Mouse (Mus musculus): ENCODE measurements around the gene Kera.
A peak's percentile ranks its signal among the peaks of the same experiment; 100 is the strongest.

Gene Kera

DNA sequence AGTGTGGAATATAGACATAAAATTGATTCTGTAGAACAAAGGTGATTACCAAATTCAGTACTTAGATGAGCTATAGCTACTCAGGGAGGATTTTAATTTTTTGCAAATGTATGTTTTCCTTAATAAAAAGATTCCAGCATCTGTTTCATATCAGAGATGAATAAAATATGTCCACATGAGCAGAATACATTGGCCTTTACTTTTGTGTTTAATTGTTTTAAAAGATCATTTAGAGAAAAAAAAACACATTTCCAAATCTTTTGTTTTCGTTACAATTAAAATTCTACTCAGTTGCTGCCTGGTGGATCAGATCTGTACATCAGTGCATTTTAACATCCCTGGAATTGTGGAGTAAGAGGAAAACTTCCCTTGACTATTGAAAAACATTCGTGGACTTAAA lies at the start of gene Kera:
Kera (plus strand) TSS at position 301 of the 400 bp plus-strand sequence.
- DNase-seq = no peak

DNA sequence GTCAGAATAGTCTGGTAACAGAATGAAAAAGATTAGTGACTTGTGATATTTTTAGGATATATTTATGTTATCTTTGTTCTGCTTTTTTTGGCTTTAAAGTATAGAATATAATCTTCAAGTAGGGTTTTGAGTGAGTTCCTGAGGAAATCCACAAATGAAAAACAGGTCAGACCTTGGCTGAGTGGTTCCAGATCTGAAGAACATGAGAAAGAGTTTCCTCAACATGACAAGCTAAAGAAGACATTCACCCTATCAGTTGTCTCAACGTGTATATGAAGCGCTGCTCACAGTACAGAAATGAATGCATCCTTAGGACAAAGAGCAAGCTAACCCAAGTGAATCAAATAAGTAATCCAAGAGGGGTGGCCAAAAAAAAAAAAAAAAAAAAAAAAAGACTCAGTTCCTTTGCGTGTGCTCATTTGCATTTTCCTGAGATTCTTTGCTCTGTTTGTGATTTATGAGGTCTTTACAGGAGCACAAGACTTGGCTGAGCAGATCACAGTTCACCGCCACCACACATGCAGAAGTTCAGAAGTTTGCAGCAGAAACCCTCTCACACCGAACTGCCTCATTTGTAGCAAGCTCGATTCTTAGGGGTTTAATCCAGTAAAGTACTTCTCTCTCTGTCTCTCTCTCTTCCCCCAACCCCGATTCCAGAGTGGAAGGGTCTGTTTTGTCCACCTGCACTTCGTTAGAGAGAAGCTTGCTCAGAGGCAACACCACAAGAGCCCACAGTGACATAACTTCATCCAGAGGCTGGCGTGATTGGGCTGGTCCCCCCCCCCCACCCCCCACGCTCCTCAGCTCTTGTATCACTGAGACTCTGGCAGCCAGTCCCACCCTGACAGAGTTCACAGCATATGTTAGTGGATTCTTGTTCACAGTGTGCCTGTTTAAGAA lies 41.5 kb upstream of the Kera start, which contains the start of gene Lum:
Lum (plus strand) TSS at position 172 of the 900 bp plus-strand sequence.
- peak; percentile 20 for DNase-seq

DNA sequence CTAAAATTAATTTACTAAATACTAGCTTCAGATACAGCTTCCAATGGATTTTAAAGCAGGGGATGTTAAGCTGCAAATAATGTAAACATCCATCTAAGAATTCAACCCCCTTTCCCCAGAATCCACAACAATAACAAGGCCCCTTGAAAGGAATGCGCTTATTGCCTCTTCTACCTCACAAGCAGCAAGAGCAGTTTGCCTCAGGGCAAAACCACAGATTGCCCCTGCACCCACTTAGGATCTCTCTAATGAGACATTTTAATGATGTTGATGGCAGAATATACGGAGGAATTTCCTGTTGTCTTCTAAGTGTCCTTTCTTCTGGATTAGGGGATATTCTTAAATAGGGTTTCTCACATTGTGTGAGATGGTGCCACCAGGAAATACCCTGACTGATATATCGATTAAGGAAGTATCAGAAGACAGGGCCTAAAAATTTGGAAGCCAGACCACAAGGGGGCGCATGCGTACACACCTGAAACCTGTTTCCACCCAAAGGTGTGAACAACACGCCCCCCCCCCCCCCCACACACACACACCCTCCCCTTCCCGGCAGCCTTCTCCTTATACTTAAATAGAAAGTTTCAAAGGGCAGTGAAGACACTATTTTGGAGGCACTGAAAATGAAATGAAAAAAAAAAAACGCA lies 39.1 kb upstream of the Kera start:
- DNase-seq = no peak

DNA sequence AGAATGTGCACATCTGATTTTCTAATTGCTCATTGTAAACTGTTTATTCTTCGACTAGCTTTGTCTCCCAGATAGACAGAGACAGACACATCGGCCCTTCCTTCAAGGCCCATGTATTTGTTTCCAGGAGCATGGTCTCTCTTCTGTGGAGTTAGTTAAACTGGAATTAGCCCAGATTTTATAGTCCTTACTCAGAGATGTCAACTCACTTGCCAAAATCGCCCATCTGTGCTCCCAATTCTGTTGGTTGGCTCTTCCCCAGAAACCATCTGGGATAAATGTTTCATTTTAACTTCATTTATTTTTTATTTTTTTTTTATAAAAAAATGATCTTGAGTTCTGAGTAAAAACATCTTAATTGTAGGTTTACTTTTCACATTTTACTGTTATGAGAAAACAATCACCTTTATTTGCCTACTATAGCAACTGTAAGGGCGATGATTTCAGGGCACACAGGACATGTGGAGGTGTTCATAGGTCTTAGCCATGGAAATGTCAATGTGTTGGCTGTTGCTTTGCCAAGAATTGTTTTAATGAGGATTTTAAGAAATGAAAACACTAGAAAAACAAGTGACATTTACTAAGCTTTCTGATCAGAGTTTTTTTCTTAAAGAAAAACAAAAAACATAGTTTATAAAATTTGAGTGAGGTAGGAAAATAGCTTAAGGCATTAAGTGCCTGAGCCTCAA lies 24.0 kb upstream of the Kera start:
- DNase-seq = no peak

DNA sequence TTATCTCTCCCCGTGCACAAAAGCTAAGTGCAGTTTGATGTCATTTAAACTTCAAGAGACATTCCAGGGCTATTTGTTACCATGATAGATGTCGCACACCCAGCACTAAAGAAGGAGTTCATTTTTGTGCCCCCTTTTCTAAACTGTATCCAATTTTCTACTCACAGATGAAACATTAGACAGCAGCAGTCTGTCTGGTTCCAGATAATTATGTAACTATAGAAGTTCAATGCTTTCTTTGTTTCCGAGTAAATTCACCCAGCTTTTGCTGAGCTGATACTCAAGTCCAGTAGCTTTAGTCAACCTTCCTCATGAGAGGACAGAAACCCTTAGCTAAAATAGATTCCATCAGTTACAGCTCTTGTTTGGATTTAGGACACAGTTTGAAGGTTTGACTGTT lies 22.5 kb upstream of the Kera start:
- no peak for DNase-seq

DNA sequence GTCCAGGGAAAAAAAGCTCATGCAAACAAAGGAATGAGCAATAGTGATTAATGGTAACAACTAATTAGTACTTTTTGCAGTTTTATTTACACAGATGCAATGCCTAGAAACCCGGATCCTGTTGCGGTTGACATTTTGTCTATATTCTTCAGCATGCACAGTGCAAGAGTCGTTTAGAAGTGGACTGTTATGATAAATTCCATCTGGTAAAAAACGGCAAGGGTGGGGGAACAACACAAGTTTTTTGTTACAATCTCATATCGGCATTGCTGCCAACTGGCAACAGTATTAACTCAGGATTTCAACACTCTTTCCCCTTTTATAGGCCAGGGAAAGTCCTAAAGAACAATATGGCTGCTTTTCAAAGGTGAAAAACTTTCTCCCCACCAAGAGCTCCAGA lies 19.5 kb upstream of the Kera start:
- no peak for DNase-seq

DNA sequence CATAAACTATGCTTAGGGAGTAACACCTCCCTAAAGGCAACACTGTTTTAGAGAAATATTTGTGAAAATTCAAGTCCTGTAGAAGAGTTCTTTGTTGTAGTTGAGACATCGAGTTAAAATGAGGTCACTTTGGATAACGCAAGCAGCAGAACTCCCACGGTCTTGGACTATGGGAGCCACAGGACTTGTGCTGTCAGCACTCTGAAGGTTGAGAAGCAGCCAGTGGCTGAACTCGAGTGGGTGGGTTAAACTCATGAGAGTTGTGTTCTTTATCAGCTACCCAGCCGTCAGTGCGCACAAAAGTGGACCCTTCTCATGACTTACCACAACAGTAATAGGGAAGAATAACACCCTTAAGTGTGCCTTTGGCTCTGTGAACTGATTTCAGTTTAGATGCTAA lies 17.1 kb upstream of the Kera start:
- no peak for DNase-seq

DNA sequence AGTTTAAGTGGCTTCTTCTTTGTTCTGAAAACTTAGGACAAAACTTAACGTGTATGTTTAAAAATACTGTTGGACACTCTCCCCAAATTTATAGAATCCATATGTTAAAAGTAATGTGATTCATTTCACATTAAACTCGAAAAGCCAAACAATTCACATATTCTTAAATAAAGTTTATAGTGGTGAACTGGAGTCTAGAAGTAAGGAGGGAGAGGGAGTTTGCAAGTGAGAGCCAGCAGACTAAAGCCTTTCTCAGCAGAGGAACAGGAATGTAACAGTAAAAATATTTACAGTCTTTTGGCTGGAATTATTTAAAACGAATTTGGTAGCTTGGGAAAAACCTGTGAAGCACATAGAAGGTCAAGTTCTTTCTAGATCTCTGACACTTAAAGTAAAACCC lies 15.6 kb upstream of the Kera start:
- DNase-seq = no peak

DNA sequence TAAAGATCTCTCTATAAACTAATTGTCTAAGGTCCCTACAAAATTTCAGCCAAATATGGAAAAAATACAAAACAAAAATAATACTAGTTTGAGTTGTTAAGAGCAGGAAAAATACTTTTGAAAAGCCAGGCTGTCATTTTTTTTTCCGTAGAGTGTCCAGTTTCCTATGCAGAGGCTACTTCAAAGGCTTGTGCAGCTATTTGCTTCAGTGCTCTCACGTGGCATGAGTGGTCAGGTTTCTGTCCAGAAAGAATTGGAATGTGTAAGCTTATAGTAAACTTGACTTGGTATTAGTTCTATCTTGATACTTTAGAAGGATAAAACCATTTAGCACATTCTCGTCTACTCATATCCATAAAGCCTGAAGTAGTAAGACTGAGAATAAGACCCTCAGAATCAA lies 15.0 kb upstream of the Kera start:
- no peak for DNase-seq

DNA sequence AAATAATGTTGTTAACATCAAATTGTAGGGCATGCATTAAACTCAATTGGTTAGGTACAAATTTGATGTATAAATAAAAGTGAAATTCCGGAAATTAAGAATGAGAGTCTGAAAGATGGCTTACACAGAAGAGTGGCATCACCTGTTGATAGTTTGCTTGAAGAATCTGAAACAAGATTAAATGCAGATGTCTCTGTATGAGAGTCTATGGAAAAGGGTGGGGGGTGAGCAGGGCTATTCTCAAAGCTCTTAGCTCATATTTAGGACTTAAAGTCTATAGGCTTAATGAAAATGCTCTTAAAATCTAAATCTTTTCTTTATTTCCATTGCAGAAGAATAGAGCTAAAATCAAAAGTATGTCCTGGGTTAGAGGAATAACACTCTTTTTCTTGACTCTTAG lies 11.0 kb upstream of the Kera start:
- no peak for DNase-seq

DNA sequence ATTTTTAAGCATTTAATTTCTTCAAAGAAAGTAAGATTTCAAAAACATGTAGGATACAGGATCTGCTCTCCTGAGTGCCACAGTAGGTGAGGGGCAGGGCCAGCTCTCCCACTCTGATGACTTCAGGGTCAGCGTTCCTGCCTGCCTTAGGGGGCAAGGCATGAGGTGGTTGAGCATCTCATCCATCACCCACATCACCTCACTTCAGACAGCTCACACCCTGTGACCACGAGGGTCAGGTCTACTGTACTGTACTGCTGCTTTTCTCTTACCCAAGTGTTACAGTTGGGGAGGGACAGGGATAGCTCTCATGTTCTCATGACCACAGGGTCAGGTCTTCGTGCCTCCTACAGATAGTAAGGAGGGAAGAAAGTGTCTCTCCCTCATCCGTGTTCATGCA lies 4.9 kb upstream of the Kera start:
- no peak for DNase-seq

DNA sequence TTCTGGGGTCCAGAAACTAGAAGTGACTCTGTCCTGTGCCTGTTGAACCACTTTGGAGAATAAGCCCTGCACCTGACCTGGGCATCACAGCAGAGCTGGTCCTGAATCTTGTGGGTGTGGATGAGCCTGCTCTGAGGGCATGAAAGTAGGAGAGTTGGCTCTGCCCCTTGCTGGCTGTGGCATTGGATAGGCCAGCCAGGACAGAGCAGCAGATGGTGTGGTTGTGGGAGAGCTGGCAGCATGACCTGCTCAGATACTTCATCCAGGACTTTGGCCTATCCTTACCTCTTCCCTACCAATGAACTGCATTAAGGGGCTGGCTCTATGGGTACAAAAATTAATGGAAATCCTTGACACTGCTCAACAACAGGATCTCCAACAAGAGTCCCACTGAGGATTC lies 3.4 kb upstream of the Kera start:
- no peak for DNase-seq

DNA sequence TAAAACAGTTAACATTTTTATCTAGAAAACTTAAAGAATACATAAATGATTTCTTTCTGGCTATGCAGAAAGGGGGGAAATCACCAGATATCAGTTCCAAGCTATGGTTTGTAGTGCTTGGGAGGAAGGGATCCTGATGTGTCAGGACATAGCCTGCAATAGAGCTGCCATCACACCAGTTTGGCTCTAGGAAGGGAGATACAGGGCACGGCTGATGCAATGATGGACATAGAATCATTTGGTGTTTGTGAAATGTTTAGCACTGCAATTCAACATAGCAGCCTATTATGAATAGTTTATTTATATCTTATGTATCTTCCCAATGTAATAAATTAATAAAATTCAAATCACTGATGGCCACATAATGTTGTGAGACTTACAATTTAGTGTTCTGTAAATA lies 15.6 kb downstream of the Kera start:
- DNase-seq = no peak

DNA sequence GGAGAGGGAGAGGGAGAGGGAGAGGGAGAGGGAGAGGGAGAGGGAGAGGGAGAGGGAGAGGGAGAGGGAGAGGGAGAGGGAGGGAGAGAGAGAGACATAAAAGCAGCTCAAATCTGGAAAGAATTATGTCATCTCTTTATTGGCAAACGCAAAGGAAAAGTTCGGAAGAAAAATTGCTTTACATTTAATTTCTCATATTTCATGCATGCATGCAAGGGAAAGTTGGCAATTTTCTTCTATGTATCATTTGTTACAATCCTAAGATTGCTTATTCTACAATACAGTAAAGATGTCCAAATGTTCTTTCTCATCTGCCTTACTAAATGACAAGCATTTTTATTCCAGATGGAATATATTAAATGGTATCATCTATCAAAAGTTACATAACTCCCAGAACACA lies 17.7 kb downstream of the Kera start:
- no peak for DNase-seq

DNA sequence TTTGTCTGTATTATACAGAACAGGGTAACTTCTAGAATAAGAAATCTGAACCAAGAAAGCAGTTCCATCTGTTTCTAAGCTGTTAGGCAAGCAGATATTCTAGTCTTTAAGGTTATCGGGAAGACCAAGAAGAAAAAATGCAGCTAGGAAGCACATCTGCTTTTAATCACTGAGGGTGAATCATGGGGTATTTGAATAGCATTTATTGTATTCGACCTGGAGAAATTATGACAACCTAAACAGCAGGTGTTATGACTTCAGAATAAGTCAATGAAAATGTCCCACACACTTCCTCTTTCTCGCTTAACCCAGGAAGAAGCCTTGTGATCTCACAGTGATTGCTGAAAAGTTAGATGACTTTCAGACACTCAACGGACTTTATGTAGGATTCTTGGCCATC lies 18.4 kb downstream of the Kera start:
- no peak for DNase-seq

DNA sequence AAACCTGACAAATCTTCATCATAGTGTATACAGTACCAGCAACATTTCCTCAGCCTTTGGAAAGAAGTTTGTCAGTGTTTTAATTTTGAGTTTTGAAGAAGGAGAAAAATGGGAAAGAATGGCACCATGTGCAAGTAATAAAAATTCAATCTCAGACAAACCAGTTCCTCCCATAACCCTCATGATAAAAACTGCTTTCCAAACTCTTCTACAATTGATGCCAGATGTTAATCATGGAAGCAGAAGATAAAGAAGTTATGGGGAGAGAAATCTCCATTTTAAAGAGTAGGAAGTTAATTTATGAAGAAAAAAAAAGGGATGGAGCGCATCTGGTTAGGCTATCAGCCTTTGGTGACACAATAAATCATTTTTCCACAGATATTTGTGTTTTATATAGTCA lies 19.9 kb downstream of the Kera start:
- DNase-seq = no peak

DNA sequence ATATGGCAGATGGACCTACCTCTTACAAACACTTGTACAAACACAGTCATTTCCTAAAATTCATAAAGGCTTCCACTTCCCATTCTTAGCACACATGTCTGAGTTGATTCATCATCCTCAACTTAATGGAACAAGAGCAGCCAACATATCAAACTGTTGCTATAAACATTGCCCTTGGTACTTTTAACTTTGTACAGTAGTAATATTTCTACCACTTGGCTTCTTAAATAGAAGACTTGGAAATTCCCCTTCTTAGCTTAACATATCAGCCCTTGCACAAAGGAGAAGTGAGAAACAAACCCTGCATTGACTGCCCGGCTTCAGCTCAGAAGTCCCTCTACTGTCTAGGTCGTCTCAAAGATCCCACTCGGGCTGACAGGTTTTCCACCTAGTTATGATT lies 24.4 kb downstream of the Kera start:
- DNase-seq = no peak

DNA sequence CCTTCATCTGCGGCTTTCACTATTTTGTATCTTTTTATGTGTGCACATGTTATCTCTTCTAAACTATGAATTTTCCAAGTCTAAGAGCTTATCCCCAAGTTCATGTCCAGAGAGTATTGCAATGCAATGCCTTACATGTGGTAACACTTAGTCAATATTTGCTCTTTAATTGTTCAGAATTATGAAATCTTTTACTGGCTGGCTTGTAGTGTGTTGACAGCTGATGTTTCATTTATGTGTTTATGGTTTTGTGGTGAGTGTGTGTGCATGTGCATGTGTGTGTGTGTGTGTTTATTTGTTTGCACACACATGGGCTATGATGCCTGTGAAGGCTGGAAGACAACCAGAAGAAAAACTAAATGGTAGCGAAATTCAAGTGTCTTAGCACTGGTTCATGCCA lies 35.2 kb downstream of the Kera start:
- no peak for DNase-seq

DNA sequence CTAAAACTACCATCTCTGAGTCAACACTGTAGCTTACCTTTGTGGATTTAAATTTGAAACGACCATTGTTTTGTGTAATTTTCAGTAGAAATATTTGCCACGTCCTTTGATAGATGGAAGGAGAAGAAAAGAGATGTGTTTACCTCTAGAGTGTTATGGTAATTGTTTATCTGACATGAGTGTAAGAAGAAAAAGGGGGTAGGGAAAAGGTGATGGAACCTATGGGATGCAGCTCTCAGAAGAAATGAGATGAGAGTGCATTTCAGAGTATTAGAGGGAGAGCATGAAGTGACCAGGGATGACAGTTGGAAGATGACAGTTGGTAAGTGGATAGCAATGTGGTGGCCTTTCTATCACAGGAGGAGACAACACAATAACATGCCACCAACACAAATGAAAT lies 37.1 kb downstream of the Kera start, which contains the start of gene Epyc:
Epyc (plus strand) TSS at position 301 of the 400 bp plus-strand sequence.
- DNase-seq = no peak

DNA sequence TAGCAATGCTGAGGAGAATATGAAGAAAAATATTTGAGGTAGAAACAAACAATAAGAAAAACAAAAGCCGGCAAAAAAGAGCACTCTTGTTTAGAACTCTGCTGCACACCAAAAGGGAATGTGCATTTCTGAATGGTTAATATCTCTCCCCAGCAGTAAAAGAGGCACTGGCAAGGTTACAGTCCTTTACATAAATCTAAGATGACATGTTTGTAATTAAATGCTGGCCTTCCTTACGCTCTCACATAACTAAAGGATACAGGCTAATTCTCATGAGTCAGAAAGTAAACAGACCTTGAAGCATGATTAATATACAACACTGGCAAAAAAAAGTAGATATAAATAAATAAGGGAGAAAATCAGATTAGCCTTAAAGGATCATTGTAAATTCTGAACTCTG lies 43.7 kb downstream of the Kera start:
- DNase-seq = no peak

DNA sequence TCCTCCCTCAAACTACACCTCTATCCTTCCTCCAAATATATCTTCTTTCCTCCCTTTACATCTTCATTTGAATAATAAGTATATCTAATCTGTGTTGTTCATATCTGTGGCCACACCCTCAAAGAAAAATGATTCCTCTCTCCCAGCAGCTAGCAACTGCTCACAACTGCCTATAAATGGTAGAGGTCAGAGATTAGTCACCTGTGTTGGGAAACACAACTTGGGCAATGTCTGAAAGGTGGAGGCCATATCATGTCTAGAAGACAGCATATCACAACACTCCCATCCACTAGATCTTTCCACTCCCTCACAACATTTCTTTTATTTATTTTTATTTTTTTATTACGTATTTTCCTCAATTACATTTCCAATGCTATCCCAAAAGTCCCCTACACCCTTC lies 52.8 kb downstream of the Kera start:
- DNase-seq = no peak
